Mouse (Mus musculus) fibroblast of lung, adult 2 months (primary cell): ENCODE results near the gene Sh3rf3.

ENCODE experiments used
- DNase-seq: peaks from one replicate; pipeline ENCODE4 v3.0.0-alpha.2; 2011; ENCODE audit warnings: low read depth

Gene Sh3rf3

GRCm38 (mm10) chr10:58813081-58813800 lies at the start of gene Sh3rf3:
TSS of gene Sh3rf3 (plus strand) at chr10:58813359.
- DNase-seq = no peak

DNA sequence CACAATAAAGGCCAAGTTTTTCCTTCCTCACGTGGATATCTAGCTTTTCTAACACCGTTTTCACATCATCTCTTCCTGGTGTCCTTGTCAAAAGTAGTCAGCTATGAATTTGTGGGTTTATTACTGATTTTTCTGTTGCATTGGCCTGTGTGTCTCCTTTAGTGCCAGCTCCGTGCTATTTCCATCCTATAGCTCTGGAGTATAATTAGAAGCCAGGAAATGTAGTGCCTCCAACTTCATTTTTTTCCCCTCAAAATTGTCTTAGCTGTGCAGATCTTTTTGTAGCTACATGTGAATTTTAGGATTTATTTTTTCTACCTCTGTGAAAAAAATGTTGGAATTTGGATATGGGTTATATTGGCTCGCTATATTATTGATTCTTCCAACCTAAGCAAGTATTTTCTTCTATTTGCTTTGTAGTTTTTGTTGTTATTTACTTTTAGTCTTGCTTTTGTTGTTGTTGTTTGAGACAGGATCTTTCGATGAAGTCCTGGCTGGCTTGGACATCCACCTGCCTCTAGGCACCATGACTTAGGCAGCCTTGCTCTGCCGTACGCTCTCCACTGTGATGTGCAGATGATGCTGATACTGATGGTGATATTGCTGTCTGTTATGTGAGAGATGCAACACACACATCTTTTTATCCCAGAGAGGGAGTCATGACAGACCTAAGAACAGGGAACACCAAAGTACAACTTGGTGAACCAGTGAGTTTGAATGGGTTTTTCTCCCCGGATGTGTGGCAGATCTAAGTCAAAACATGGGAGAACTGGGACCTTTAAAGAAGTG lies 24.5 kb upstream of the Sh3rf3 start:
- no peak for DNase-seq

DNA sequence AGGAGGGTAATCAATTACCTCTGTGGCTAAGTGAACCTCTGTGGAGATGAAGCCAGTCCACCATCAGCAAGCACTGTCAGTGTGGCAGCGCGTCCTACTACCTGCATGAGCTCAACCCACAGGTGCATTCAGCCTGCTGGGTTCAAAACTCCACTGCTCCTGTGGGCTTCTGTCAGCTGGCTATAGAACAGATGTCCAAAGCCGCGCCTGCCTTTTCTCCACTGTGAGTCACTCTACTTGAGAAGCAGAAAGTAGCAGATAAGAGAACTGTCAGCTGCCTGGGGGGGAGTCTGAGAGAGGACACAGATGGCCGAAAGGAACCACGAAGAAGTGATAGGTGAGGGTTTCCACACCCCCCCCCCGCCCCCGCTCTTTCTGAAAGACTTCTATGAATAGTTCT lies 15.6 kb upstream of the Sh3rf3 start:
- no peak for DNase-seq

- no peak for DNase-seq
Observed at GRCm38 (mm10) chr10:58798156-58798555, 15.0 kb upstream of the Sh3rf3 start.

DNA sequence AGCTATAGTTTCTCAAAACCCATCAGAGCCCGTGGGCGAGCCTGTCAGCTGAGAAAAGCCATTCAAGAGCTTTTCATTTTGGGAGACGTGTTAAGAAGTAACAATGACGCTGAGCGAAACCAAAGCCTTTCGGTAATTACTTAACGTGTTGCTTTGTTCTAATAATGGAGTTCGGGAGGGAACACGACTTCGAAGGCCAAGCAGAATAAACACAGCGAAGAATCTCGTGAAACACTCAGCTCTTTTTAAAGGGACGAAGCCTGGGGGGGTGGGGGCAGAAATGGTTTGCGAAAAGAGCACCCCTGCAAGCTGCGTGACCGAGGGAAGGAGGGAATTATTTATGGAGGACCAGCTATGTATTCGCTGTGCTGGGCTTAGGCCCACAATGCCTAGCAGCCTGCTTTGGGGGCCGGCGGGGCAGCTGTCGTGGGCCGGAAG lies 12.1 kb upstream of the Sh3rf3 start:
- DNase-seq = no peak

DNA sequence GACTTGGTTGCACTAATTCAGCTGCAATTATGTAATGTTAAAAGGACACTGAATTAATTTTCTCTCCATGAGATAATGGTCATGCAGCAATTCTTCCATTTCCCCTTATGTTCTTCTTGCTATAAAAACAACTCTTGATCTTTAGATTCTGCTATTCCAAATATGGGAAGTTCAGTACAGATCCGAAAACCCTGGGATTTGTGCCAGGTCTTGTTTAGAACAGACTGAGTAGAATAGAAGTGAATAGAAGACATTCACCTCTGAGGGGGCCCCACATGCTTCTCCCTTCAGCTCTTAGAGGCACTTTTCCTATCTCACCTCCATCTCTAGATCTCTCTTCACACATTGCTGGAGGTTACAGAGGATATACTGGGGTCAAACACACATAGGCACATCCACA lies 10.8 kb upstream of the Sh3rf3 start:
- DNase-seq = no peak

GRCm38 (mm10) chr10:58807956-58808355 lies 5.2 kb upstream of the Sh3rf3 start:
- peak; percentile 50 for DNase-seq

DNA sequence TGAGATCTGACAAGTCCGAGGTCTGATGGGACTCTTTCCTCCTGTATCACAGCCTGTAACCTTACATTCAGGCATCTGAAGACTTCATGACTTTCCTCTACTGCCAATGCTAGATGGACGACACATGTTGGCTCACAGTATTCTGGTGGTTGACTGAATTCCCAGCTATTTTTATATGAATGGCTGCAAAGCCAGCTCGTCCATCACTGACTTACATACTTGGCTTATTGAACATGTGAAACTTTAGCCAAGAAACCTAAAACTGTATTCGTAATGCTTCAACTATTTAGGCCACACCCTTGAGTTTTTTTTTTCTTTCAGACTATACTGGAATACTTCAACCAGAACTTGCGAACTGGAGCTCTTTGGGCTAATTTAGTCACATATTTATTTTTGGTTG lies 3.0 kb upstream of the Sh3rf3 start:
- peak; percentile 72 for DNase-seq

DNA sequence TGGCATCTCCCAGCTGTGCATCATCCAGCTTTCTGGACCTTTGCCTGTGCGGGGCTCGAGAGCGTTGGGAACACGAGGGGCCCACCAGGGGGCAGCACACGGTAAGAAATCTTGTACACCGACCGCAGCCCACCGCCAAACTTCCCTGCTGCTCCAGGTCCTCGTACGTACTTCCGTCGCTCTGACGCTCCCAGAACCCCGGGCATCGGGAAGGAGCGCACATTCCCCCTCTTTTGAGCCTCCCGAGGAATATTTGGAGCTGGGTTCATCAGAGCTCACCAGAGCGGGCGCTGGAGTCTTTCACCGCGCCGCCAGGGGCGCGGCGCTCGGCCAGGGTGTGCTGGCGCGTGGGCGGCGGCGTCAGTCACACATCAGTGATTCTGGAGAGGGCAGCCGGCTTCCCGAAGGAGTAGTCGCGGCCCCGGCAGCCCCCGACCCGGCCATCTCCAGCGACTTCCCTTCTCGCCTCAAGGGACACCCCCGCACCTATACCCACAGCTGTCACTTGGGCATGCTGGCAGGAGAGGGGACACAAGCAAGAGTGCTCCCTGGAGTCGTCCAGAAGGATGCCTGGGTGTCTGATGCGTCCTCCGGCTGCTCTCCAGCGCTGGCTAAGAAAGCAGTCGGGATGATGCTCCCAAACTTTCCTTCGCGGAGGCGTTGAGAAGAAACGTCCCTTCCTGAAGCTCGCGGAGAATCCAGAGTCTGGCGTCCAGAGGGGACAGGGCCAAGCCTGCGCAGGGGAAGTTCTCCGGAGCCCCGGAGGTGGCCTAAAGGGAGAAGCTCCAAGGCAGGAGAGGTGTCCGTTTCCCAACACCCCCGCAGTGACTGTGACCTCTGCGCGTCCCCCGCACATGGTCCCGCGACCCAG lies 714 bp upstream of the Sh3rf3 start:
- DNase-seq = peak; percentile 80

GRCm38 (mm10) chr10:58813801-58814191 lies 637 bp downstream of the Sh3rf3 start:
- DNase-seq = no peak

- DNase-seq = no peak
Observed at GRCm38 (mm10) chr10:58814486-58814885, 1.3 kb downstream of the Sh3rf3 start.

GRCm38 (mm10) chr10:58824016-58824568 lies 10.9 kb downstream of the Sh3rf3 start:
- DNase-seq = no peak

DNA sequence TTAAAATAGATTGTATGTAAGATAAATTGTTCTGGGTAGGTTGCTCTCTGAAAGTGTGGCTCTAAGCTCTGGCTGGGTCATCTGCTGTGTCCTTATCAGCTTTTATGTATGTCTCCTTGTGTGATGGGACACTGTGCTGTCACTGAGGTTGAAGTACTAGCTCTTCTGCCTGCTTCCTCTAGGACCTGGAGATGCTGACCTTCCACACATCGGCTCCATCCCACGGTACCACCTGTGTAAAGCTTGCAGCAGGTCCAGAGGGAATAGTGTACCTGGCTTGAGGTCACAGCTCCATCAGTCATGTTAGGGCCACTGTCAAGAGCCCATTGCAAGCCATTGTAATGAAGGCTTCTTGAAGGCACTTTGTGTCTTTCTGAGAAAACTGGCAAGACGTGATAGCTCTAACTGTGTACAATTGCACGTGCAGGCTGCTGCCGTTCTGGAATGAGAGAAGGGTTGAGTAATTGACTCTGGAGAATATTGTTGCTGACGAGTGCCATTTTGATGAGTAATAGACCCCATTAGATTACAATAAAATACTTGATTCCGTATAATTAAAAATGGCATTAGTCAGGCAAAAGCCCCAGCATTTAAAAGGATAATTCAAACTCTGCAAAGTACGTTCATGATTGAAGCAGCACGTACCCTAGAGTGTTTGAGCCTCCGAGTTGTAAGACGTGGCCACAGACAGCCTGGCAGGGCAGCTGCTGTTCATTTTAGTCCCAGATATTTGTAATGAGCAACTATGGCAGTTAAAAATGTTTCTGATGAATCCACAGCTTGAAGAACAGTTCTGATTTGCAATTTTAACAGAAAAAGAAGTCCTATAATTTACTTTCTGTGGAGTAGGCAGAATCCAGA lies 16.3 kb downstream of the Sh3rf3 start:
- DNase-seq = no peak

- DNase-seq = no peak
Observed at GRCm38 (mm10) chr10:58833146-58833545, 20.0 kb downstream of the Sh3rf3 start.

GRCm38 (mm10) chr10:58833741-58834178 lies 20.6 kb downstream of the Sh3rf3 start:
- DNase-seq = no peak

DNA sequence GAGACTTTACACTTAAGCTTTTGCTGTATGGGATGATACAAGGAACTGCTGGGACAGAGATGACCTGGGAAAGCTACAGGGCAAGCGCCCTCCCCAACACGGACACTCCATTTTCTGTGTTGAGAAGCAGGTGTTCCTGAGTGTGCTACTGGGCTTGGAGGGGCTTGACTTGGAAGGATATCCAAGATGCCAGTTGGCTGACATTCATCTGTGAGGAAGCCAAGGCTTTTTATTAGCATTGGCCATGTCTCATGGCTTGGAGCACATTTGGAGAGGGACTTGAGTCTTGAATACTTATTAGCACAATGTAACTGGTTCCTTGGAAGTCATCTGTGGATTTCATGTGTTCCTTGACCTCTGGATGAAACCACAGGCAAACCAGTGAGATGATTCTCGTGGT lies 23.2 kb downstream of the Sh3rf3 start:
- no peak for DNase-seq

DNA sequence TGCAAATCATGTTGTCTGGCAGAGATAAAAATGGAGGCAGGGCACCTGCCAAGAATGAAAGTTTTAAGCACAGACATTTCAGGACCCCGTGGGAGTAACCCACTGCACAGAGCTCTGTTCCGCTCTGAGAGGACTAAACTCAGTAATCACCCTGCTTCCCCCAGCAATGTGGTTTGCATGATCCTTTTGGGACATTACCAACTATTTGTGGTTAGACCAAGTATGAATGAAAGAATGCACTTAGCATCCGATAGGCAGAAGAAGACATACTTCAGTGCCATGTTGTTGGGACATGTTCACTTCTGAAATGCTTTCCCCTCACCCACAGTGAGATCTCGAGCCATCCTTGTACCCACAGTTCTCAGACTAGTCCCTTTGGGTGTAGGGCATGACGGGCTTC lies 24.3 kb downstream of the Sh3rf3 start:
- DNase-seq = peak; percentile 69

DNA sequence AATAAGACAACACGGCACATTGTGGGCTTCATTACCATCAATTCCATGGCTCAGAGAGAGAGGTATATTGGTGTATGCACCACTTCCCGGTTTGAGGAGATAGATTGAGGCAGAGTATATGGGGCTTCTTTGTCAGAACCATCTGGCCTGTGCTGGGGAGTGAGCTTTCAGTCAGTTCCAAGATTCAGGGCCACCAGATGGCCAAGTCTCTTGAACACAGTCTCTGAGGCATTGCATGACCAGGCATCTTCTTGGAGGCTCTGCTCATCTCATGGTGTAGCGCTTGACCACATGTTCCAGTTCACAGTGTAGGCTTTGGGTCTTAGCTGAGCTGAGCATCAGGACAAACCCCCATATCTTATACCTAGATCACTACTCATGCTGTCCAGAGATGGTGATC lies 28.8 kb downstream of the Sh3rf3 start:
- no peak for DNase-seq

GRCm38 (mm10) chr10:58843100-58843499 lies 29.9 kb downstream of the Sh3rf3 start:
- no peak for DNase-seq

DNA sequence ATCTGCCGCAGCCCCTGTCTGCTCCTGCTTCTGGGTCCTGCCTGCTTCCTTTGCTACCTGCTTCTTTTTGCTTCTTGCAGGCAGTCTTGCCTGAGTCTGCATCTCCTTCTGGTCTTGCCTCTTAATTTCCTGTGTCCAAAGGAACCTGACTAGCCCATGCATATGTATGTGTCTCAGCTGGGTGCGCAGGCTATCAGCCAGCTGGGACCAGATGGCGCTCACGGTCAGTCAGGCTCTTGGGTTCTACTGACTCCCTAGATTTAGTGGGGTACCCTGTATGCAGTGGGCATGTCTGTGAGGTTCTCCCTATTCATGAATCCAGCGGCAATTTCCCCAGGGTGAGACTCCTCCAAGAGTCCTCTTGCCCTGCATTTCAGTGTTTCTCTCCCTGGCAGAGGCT lies 35.0 kb downstream of the Sh3rf3 start:
- DNase-seq = no peak

DNA sequence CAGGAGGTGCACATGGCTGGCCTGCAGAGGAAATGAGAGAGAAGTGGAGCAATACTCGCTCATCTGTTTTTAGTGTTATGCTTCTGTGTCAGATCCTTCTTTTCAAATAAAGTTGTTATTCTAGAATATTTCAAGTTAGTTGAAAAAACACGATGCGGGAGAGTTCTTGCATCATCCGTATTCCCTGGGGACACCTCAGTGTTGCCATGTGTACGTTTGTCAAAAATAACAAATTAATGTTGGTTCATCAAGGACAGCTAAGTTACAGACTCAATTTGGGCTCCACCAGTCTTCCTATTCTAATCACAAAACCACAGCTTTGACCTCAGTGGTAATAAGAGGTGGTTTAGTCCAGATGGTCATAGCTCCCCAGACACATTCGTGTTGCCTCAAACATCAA lies 35.4 kb downstream of the Sh3rf3 start:
- no peak for DNase-seq
